Mouse (Mus musculus) heart, embryonic 11.5 days (tissue): ENCODE results near the gene Slc16a9. TPM values are rescaled to one million over a fixed set of nuclear protein-coding genes. Genes with fewer than 3 reads are reported as not detected.
"Not testable (repeated sequence)": the region's sequence is repeated elsewhere in the genome, so short reads cannot be mapped to it uniquely, and the experiment has no call there.

ENCODE experiments used
- ATAC-seq: fragments of 200-750 bp; cut with Nextera tagmentation; replicated peaks from 2 replicates; pipeline ENCODE4 v1.8.0; 2017; ENCODE audit warnings: moderate library complexity; ENCODE audit not compliant: insufficient number of reproducible peaks, low FRiP score, low TSS enrichment
- H3K27ac ChIP-seq: fragments of 300-500 bp; sonication (generic); 2 replicates; pipeline ENCODE4 v1.5.1; 2014; ENCODE audit warnings: mild to moderate bottlenecking, low read depth, low read length
- H3K27me3 ChIP-seq: fragments of 300-500 bp; sonication (generic); 2 replicates; pipeline ENCODE4 v1.6.1; 2014; ENCODE audit warnings: mild to moderate bottlenecking, low read length, mixed read lengths; ENCODE audit not compliant: control insufficient read depth, insufficient read depth
- H3K36me3 ChIP-seq: fragments of 300-500 bp; sonication (generic); 2 replicates; pipeline ENCODE4 v1.6.1; 2014; ENCODE audit warnings: mild to moderate bottlenecking, low read length, moderate library complexity, mixed read lengths; ENCODE audit not compliant: control insufficient read depth, insufficient read depth
- H3K4me1 ChIP-seq: fragments of 300-500 bp; sonication (generic); 2 replicates; pipeline ENCODE4 v1.6.1; 2014; ENCODE audit warnings: low read length; ENCODE audit not compliant: control insufficient read depth, insufficient read depth
- H3K4me2 ChIP-seq: fragments of 300-500 bp; sonication (generic); 2 replicates; pipeline ENCODE4 v1.6.1; 2014; ENCODE audit warnings: mild to moderate bottlenecking, moderate library complexity
- H3K4me3 ChIP-seq: fragments of 300-500 bp; sonication (generic); 2 replicates; pipeline ENCODE4 v1.5.1; 2014; ENCODE audit warnings: low read depth, low read length
- H3K9ac ChIP-seq: fragments of 300-500 bp; sonication (generic); 2 replicates; pipeline ENCODE4 v1.6.1; 2014; ENCODE audit warnings: mild to moderate bottlenecking, low read depth, low read length, moderate library complexity
- H3K9me3 ChIP-seq: fragments of 300-500 bp; sonication (generic); replicated peaks from 2 replicates; pipeline ENCODE4 v1.6.1; 2016; ENCODE audit warnings: low read length; ENCODE audit not compliant: control insufficient read depth
- WGBS: fragments of 180-500 bp; shearing (Covaris S2); extraction: QIAGEN DNeasy Blood & Tissue Kit; methylation state at CpG from one replicate; pipeline ENCODE4 v1.1.7; 2014; ENCODE audit not compliant: insufficient replicate concordance; 5-methylcytosine and 5-hydroxymethylcytosine counted together
- polyA plus RNA-seq: library from polyadenylated mRNA; unstranded; fragments of >200 nt; fragmentation: Nextera tagmentation; extraction: Ambion mirVana; gene quantifications from 2 replicates; pipeline ENCODE4 v1.2.1, GENCODE M21; 2014

Slc16a9 gene
- polyA plus RNA-seq, 1 experiment from 2014 or later: 0.53 TPM

DNA sequence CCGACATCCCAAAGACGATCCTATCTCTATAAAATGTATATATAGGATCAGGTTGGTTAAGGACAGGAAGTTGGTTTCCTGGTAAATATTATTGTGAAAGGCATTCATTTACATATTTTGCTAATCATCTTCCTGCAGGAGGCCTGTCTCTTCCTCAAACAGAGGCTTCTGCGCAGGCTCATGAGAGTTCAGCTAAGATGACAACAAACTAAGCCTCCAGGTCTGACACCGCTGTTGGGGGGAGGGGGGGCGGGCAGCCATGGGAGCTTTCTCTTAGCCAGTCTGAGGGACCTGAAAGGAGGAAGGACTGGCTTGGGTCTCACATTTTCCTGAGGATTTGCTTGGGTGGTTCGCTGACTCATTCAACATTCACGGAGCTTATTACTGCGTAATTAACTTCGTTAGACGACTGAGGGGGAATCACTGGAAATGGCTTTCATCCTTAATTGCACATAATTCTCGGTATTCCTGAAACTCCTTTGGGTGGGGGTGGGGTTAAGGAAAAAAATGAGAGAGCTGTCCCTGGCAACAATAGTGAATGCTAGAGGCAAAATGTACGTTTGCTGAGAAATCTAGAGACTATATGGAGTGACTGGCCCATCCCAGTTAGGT lies 43.9 kb upstream of the Slc16a9 start:
- 72% methylated on average over 12 of the region's 12 CpGs for WGBS
- ATAC-seq: no peak
- H3K9ac ChIP-seq: no peak overlapping the region
- no peaks in the 10 kb centered on the region for H3K4me1 ChIP-seq
- H3K27me3 ChIP-seq: no peaks in the 10 kb centered on the region
- no peak overlapping the region for H3K4me3 ChIP-seq
- H3K4me2 ChIP-seq: no peak overlapping the region
- no peaks in the 10 kb centered on the region for H3K9me3 ChIP-seq
- H3K27ac ChIP-seq: no peak overlapping the region
- no peaks in the 10 kb centered on the region for H3K36me3 ChIP-seq

DNA sequence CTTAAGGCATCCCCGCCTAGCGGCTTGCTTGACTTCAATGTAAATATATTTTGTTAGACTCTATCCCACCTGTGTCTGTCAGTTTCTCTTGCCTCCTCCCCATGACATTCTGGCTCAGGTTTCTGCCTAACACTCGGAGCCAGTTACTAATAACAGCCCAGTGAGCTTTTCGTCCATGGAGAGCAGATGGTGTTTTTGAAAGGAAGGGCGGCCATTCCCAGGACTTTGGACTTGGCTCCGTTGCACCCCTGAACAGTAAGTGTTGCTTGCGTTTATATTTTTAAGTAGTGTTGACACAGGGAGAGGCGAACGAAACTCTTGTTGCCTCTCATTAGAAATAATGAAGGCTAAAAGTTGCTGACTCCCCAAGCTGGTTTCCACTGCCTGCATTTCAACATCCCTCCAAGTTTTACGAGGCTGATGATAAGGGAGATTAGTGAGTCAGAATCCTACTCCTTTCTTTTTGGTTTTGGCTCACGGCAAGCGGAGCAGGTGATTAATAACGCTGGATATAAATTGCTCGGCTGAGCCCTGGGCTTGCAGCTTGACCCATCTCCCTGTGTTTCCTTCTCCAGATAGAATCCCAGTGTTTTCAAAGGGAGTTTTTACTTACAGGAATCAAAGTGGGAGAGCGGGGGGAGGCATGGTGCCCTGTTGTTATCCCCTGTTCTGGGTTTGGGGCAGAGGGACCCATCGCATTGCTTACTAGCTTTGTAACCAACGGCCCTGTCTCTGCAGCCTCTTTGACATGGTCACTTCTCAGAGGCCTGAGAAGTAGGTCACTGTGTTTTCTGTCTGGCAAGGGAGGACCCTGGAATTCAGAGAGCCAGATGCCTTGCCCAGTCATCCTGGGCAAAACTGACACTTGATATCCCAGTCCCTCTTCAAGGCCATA lies 40.1 kb upstream of the Slc16a9 start, which contains the start of gene Mrln:
Gene Mrln, plus strand, starts transcription at position 160 of the 895 bp plus-strand sequence.
- Histone ChIP-seq H3K4me2 (no peak within 1 kb of the TSS), H3K9me3 (no peaks in the 10 kb centered on the region), H3K4me1 (no peaks in the 10 kb centered on the region), H3K27me3 (no peaks in the 10 kb centered on the region), H3K27ac (no peak within 1 kb of the TSS), H3K36me3 (no peaks in the 10 kb centered on the region), H3K9ac (no peak within 1 kb of the TSS), H3K4me3 (no peak within 1 kb of the TSS)
- 63% methylated on average over 17 of the region's 17 CpGs for WGBS
- no peak for ATAC-seq

DNA sequence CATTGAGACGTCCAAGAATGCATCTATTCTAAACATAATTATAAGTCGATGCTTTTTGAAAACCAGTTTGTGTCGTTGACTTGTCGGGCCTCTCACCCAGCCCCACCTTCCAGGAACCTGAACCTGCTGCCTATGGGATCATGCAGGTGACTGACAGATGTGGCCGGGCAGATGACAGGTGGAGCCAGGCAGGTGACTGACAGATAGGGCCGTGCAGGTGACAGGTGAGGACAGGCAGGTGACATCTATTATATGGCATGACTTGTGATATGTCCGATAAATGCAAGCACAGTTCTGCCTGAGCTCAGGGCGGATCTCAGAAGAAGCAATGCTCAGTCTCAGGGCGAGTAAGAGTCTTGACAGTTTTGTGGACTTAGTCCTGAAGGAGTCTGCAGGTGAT lies 33.6 kb upstream of the Slc16a9 start:
- Histone ChIP-seq H3K9me3 (no peaks in the 10 kb centered on the region; the same call in 1 of the 2 replicates), H3K27ac (no peak overlapping the region), H3K9ac (no peak overlapping the region), H3K36me3 (no peaks in the 10 kb centered on the region), H3K4me3 (no peak overlapping the region), H3K4me2 (no peak overlapping the region), H3K4me1 (no peaks in the 10 kb centered on the region), H3K27me3 (no peaks in the 10 kb centered on the region)
- 75% methylated on average over 9 of the region's 9 CpGs for WGBS
- ATAC-seq: no peak

DNA sequence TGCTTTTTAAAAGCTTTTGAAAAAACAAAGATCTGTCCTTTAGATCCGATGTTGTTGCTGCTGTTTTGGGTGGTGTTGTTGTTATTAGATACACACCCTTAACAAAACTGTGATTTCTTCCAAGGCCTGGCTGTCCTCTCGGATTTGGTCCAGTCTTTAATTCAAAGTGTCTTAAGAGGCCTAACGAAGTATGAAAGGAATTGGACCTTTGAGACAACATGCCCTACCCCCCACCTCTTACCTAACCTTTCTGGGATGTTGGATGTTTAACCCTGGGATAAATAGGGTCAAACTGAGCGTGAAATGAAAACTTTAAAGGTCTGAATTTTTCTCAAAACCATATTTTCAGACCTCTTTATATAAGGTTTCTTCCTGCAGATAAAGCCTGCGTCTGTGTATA lies 23.9 kb upstream of the Slc16a9 start:
- no peak overlapping the region for H3K9ac ChIP-seq
- H3K36me3 ChIP-seq: no peaks in the 10 kb centered on the region
- no peak overlapping the region for H3K4me3 ChIP-seq
- 70% methylated on average over 5 of the region's 5 CpGs for WGBS
- H3K27ac ChIP-seq: no peak overlapping the region
- H3K4me1 ChIP-seq: no peaks in the 10 kb centered on the region
- no peaks in the 10 kb centered on the region for H3K27me3 ChIP-seq
- H3K4me2 ChIP-seq: no peak overlapping the region
- ATAC-seq: no peak
- H3K9me3 ChIP-seq: no peaks in the 10 kb centered on the region; the same call in 1 of the 2 replicates

DNA sequence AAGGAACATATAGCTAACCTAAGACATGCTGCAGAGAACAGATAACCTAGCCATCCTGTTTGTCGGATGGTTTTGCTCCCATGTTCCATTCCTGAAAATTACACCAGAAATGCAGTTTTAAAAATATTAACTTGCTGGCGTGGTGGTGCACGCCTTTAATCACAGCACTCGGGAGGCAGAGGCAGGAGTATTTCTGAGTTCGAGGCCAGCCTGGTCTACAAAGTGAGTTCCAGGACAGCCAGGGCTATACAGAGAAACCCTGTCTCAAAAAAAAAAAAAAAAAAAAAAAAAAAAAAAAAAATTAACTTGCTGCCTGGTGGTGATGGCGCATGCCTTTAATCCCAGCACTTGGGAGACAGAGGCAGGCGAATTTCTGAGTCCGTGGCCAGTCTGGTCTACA lies 22.7 kb upstream of the Slc16a9 start:
- not testable (repeated sequence) for H3K27me3 ChIP-seq, ATAC-seq, H3K9ac ChIP-seq, H3K4me2 ChIP-seq, H3K4me1 ChIP-seq, H3K9me3 ChIP-seq, H3K27ac ChIP-seq, H3K36me3 ChIP-seq, H3K4me3 ChIP-seq
- WGBS: 87% methylated on average over 8 of the region's 8 CpGs

DNA sequence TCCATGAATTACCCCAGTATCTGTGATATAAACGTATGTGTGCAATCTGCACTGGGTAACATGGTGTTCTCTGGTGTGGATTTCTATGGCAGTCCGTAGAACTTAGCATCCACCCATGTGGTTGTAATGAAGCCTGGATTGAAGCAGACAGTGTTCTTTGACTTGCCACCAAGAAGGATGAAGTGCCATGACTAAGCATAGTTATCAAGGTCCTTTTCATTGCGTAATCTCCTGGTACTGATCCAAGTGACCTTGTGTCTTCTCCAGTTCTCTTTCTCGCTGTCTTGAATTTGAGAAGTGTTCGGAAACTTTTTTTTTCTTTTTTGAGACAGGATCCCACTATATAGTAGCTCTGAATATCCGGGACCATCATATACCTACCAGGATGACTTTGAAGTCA lies 20.3 kb upstream of the Slc16a9 start:
- 81% methylated on average over 6 of the region's 6 CpGs for WGBS
- no peak overlapping the region for H3K9ac ChIP-seq
- no peaks in the 10 kb centered on the region for H3K27me3 ChIP-seq
- ATAC-seq: no peak
- no peaks in the 10 kb centered on the region for H3K4me1 ChIP-seq
- no peak overlapping the region for H3K4me3 ChIP-seq
- H3K27ac ChIP-seq: no peak overlapping the region
- no peaks in the 10 kb centered on the region for H3K9me3 ChIP-seq
- no peak overlapping the region for H3K4me2 ChIP-seq
- H3K36me3 ChIP-seq: no peaks in the 10 kb centered on the region

DNA sequence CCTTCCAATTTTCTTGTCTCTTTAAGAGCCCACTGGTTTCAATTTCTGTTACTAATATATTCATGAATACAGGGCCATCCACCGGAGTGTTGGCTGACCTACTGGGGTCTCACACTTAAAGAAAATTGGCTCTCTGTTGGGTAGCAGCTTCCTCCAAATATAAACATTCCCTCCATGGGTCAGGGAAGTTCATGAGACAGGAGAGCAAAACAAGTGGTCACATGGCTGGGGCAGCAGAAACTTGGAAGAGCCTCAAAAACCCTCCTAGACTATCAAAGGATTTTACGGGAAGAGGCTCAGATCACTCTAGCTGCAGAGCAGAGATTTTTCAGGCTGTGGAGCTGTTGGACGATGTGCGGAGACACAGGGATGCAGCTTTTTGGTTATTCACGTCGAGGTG lies 19.1 kb upstream of the Slc16a9 start:
- no peaks in the 10 kb centered on the region for H3K4me1 ChIP-seq
- no peaks in the 10 kb centered on the region for H3K36me3 ChIP-seq
- no peak for ATAC-seq
- H3K4me2 ChIP-seq: no peak overlapping the region
- H3K9me3 ChIP-seq: no peaks in the 10 kb centered on the region
- H3K27ac ChIP-seq: no peak overlapping the region
- 69% methylated on average over 6 of the region's 6 CpGs for WGBS
- H3K4me3 ChIP-seq: no peak overlapping the region
- H3K27me3 ChIP-seq: no peaks in the 10 kb centered on the region
- H3K9ac ChIP-seq: no peak overlapping the region

DNA sequence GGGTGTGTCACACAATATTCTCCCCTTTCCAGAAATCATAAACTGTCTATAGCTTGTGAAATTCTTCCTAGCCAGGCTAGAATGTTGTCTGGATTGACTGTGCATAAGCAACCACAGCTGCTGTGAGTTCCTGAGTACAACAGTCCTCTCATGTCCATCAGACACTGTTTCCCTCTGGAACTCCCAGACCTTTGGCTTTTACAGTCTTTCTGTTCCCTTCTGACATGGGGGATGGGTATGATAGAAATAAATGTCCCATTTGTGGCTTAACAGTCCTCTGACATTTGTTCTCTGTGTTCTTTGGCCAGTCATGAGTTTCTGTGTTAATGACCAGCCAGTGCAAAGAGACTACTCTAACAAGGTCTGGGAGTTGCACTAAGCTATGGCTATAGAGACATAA lies 18.3 kb upstream of the Slc16a9 start:
- no peak for ATAC-seq
- no peak overlapping the region for H3K9ac ChIP-seq

DNA sequence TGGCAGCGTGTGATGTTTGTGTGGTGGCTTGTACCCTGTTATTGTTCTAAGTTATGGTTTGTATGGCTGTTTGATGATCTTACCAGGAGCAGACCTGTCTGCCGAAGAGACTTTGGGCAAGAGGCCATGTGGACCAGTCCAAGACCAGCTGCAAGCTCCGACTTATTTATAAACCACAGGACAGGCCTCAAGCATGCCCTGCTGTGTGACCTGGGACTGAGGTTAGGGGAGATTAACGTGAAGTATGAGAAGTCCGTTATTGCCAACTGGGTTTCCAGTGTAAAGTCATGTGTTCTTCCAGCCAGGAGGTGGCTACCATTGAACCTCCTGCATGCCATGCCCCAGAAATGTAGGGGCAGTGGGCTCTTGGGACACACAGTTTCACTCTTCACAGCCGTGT lies 14.5 kb upstream of the Slc16a9 start:
- Histone ChIP-seq H3K27ac (no peak overlapping the region), H3K4me1 (no peaks in the 10 kb centered on the region), H3K4me3 (no peak overlapping the region), H3K9ac (no peak overlapping the region), H3K27me3 (no peaks in the 10 kb centered on the region), H3K36me3 (no peaks in the 10 kb centered on the region), H3K9me3 (no peaks in the 10 kb centered on the region), H3K4me2 (no peak overlapping the region)
- ATAC-seq: no peak
- 85% methylated on average over 6 of the region's 6 CpGs for WGBS

More for the DNA sequence above, 18.3 kb upstream of the Slc16a9 start:
- Histone ChIP-seq H3K9me3 (no peaks in the 10 kb centered on the region), H3K36me3 (no peaks in the 10 kb centered on the region), H3K27me3 (no peaks in the 10 kb centered on the region), H3K4me3 (no peak overlapping the region), H3K4me1 (no peaks in the 10 kb centered on the region), H3K4me2 (no peak overlapping the region), H3K27ac (no peak overlapping the region)
